Mouse (Mus musculus) lung, adult 2 months (tissue): ENCODE results near the gene Rtkn2.

Source experiments
- CTCF ChIP-seq: fragments of 200-500 bp; IDR thresholded peaks from 2 replicates; pipeline ENCODE4 v1.5.1; 2011; ENCODE audit warnings: mild to moderate bottlenecking, low read length, control low read depth; ENCODE audit not compliant: insufficient read depth
- POLR2A ChIP-seq: fragments of 200-500 bp; IDR thresholded peaks from 2 replicates; pipeline ENCODE4 v1.6.1; 2011; ENCODE audit warnings: low read depth, mild to moderate bottlenecking, control low read depth, low read length, borderline replicate concordance; ENCODE audit errors: extremely low read depth

- TF ChIP-seq CTCF: peak; percentile 79
- TF ChIP-seq POLR2A: no peak
Measured at GRCm38 (mm10) chr10:67998116-67998635, 18.8 kb downstream of the Rtkn2 start.
